Mouse (Mus musculus) embryonic facial prominence, embryonic 12.5 days (tissue): ENCODE results near the gene Traf5. TPM values are rescaled to one million over a fixed set of nuclear protein-coding genes. Genes with fewer than 3 reads are reported as not detected.

Experiments used
- ATAC-seq: fragments of 200-750 bp; cut with Nextera tagmentation; 2 replicates; pipeline ENCODE4 v1.8.0; 2017; ENCODE audit not compliant: insufficient number of reproducible peaks, insufficient read depth, low FRiP score, low TSS enrichment
- H3K27ac ChIP-seq: fragments of 300-500 bp; sonication (generic); 2 replicates; pipeline ENCODE4 v1.5.1; 2016; ENCODE audit warnings: mild to moderate bottlenecking
- H3K27me3 ChIP-seq: fragments of 300-500 bp; sonication (generic); 2 replicates; pipeline ENCODE4 v1.6.1; 2016; ENCODE audit warnings: mild to moderate bottlenecking, moderate library complexity
- H3K36me3 ChIP-seq: fragments of 300-500 bp; sonication (generic); 2 replicates; pipeline ENCODE4 v1.6.1; 2016; ENCODE audit warnings: mild to moderate bottlenecking
- H3K4me1 ChIP-seq: fragments of 300-500 bp; sonication (generic); 2 replicates; pipeline ENCODE4 v1.6.1; 2016
- H3K4me2 ChIP-seq: fragments of 300-500 bp; sonication (generic); replicated peaks from 2 replicates; pipeline ENCODE4 v1.6.1; 2016; ENCODE audit warnings: mild to moderate bottlenecking, moderate library complexity
- H3K4me3 ChIP-seq: fragments of 300-500 bp; sonication (generic); 2 replicates; pipeline ENCODE4 v1.5.1; 2016; ENCODE audit warnings: mild to moderate bottlenecking
- H3K9ac ChIP-seq: fragments of 300-500 bp; sonication (generic); 2 replicates; pipeline ENCODE4 v1.6.1; 2016; ENCODE audit warnings: mild to moderate bottlenecking, moderate library complexity
- H3K9me3 ChIP-seq: fragments of 300-500 bp; sonication (generic); 2 replicates; pipeline ENCODE4 v1.6.1; 2016; ENCODE audit warnings: mild to moderate bottlenecking, moderate library complexity
- WGBS: fragments of 180-500 bp; shearing (Covaris S2); methylation state at CpG from one replicate; pipeline ENCODE4 v1.1.7; 2016; 5-methylcytosine and 5-hydroxymethylcytosine counted together
- polyA plus RNA-seq: library from polyadenylated mRNA; unstranded; fragments of >200 nt; fragmentation: Nextera tagmentation; extraction: Ambion mirVana; gene quantifications from 2 replicates; pipeline ENCODE4 v1.2.1, GENCODE M21; 2016

Traf5 gene
- 13.1 and 14.4 TPM in 2 replicates for polyA plus RNA-seq

- Histone ChIP-seq H3K27me3 (peaks cover 7% of the 10 kb centered on the region; the same call in 1 of the 2 replicates), H3K4me3 (peak within 1 kb of the TSS; percentile 58), H3K9me3 (no peaks in the 10 kb centered on the region), H3K4me1 (peaks cover 14% of the 10 kb centered on the region), H3K4me2 (peak within 1 kb of the TSS; percentile 86), H3K36me3 (no peaks in the 10 kb centered on the region), H3K9ac (peak within 1 kb of the TSS; percentile 64), H3K27ac (0 out of 2 replicates have a peak within 1 kb of the TSS, but pooled peaks have one; percentile 68)
- peak; percentile 93 for ATAC-seq
- 2% methylated on average over 63 of the region's 63 CpGs for WGBS
Measured at GRCm38 (mm10) chr1:192091806-192092772, at the start of gene Traf5. Gene Traf5 (minus strand): TSS chr1:192092559.

- H3K9me3 ChIP-seq: no peaks in the 10 kb centered on the region
- WGBS: 97% methylated on average over 2 of the region's 2 CpGs
- H3K4me1 ChIP-seq: peaks cover 8% of the 10 kb centered on the region
- H3K4me3 ChIP-seq: no peak overlapping the region
- no peak overlapping the region for H3K9ac ChIP-seq
- H3K4me2 ChIP-seq: no peak overlapping the region
- H3K27ac ChIP-seq: no peak overlapping the region
- no peaks in the 10 kb centered on the region for H3K36me3 ChIP-seq
- ATAC-seq: no peak
- H3K27me3 ChIP-seq: no peaks in the 10 kb centered on the region
Measured at GRCm38 (mm10) chr1:192140313-192140712, 48.0 kb upstream of the Traf5 start.

- under 1% methylated on average over 46 of the region's 88 CpGs for WGBS
- Histone ChIP-seq H3K27ac (peak within 1 kb of the TSS; percentile 96), H3K9ac (peak within 1 kb of the TSS; percentile 81), H3K4me2 (peak within 1 kb of the TSS; percentile 97), H3K4me1 (peaks cover 8% of the 10 kb centered on the region), H3K4me3 (peak within 1 kb of the TSS; percentile 71), H3K9me3 (no peaks in the 10 kb centered on the region), H3K27me3 (no peaks in the 10 kb centered on the region), H3K36me3 (no peaks in the 10 kb centered on the region)
- peak; percentile 82 for ATAC-seq
Measured at GRCm38 (mm10) chr1:192137926-192138910, 45.9 kb upstream of the Traf5 start, which contains the start of gene Rcor3. Gene Rcor3 (minus strand): TSS chr1:192138062.

- whole genome bisulfite sequencing: 0% methylated on average over 27 of the region's 61 CpGs
- H3K36me3 ChIP-seq: no peaks in the 10 kb centered on the region
- H3K9me3 ChIP-seq: no peaks in the 10 kb centered on the region
- H3K27ac ChIP-seq: peak overlapping the region; percentile 96
- peak overlapping the region; percentile 81 for H3K9ac ChIP-seq
- peaks cover 8% of the 10 kb centered on the region for H3K4me1 ChIP-seq
- H3K4me2 ChIP-seq: peak overlapping the region; percentile 97
- no peak for ATAC-seq
- H3K27me3 ChIP-seq: no peaks in the 10 kb centered on the region
- peak overlapping the region; percentile 71 for H3K4me3 ChIP-seq
Measured at GRCm38 (mm10) chr1:192137291-192137925, 45.0 kb upstream of the Traf5 start.

GRCm38 (mm10) chr1:192136561-192137290 is 44.4 kb upstream of the Traf5 start:
- Histone ChIP-seq H3K9me3 (no peaks in the 10 kb centered on the region), H3K27me3 (no peaks in the 10 kb centered on the region), H3K9ac (peak overlapping the region; percentile 81), H3K4me1 (peaks cover 8% of the 10 kb centered on the region), H3K36me3 (no peaks in the 10 kb centered on the region), H3K27ac (peak overlapping the region; percentile 96), H3K4me2 (peak overlapping the region; percentile 97), H3K4me3 (peak overlapping the region; percentile 71)
- WGBS: under 1% methylated on average over 55 of the region's 55 CpGs
- ATAC-seq: peak; percentile 93

GRCm38 (mm10) chr1:192130202-192130601 is 37.8 kb upstream of the Traf5 start:
- Histone ChIP-seq H3K9ac (no peak overlapping the region), H3K4me1 (no peaks in the 10 kb centered on the region), H3K27me3 (no peaks in the 10 kb centered on the region), H3K4me2 (no peak overlapping the region), H3K4me3 (no peak overlapping the region), H3K36me3 (peaks cover 12% of the 10 kb centered on the region), H3K27ac (no peak overlapping the region), H3K9me3 (no peaks in the 10 kb centered on the region)
- 86% methylated on average over 1 of the region's 1 CpGs for WGBS
- ATAC-seq: no peak

GRCm38 (mm10) chr1:192128343-192128742 is 36.0 kb upstream of the Traf5 start:
- Histone ChIP-seq H3K27me3 (no peaks in the 10 kb centered on the region), H3K4me2 (no peak overlapping the region), H3K9me3 (no peaks in the 10 kb centered on the region), H3K4me1 (no peaks in the 10 kb centered on the region), H3K36me3 (peaks cover 20% of the 10 kb centered on the region), H3K9ac (no peak overlapping the region), H3K27ac (no peak overlapping the region), H3K4me3 (no peak overlapping the region)
- WGBS: 92% methylated on average over 8 of the region's 8 CpGs
- no peak for ATAC-seq

GRCm38 (mm10) chr1:192125761-192126160 is 33.4 kb upstream of the Traf5 start:
- no peak overlapping the region for H3K9ac ChIP-seq
- no peak overlapping the region for H3K4me3 ChIP-seq
- no peak overlapping the region for H3K27ac ChIP-seq
- peaks cover 40% of the 10 kb centered on the region for H3K36me3 ChIP-seq
- no peaks in the 10 kb centered on the region for H3K9me3 ChIP-seq
- no peaks in the 10 kb centered on the region for H3K27me3 ChIP-seq
- H3K4me2 ChIP-seq: no peak overlapping the region
- H3K4me1 ChIP-seq: no peaks in the 10 kb centered on the region
- no peak for ATAC-seq
- 93% methylated on average over 6 of the region's 6 CpGs for WGBS

GRCm38 (mm10) chr1:192116262-192116661 is 23.9 kb upstream of the Traf5 start:
- H3K4me1 ChIP-seq: no peaks in the 10 kb centered on the region
- ATAC-seq: no peak
- H3K9me3 ChIP-seq: no peaks in the 10 kb centered on the region
- H3K4me3 ChIP-seq: no peak overlapping the region
- no peak overlapping the region for H3K4me2 ChIP-seq
- no peak overlapping the region for H3K9ac ChIP-seq
- H3K27me3 ChIP-seq: no peaks in the 10 kb centered on the region
- no peak overlapping the region for H3K27ac ChIP-seq
- 88% methylated on average over 6 of the region's 6 CpGs for WGBS
- H3K36me3 ChIP-seq: peaks cover 73% of the 10 kb centered on the region

GRCm38 (mm10) chr1:192115378-192115777 is 23.0 kb upstream of the Traf5 start:
- H3K27me3 ChIP-seq: no peaks in the 10 kb centered on the region
- WGBS: 94% methylated on average over 1 of the region's 1 CpGs
- H3K36me3 ChIP-seq: peaks cover 73% of the 10 kb centered on the region
- no peak overlapping the region for H3K9ac ChIP-seq
- H3K4me1 ChIP-seq: no peaks in the 10 kb centered on the region
- no peak overlapping the region for H3K4me3 ChIP-seq
- no peaks in the 10 kb centered on the region for H3K9me3 ChIP-seq
- ATAC-seq: no peak
- H3K27ac ChIP-seq: no peak overlapping the region
- H3K4me2 ChIP-seq: no peak overlapping the region
